Mouse (Mus musculus) cerebellum, adult 2 months (tissue): ENCODE measurements at regions not wholly inside any gene's neighbourhood (a gene's known extent, or its start where the extent isn't known, plus 50 kb on each side); places are given as distances from the start of the nearest gene placed in this dataset.

ENCODE experiments used
- CTCF ChIP-seq: fragments of 200-500 bp; IDR thresholded peaks from 2 replicates; pipeline ENCODE4 v1.5.1; 2011; ENCODE audit warnings: low read depth, mild to moderate bottlenecking, control low read depth, low read length, moderate library complexity, borderline replicate concordance; ENCODE audit not compliant: insufficient read depth
- POLR2A ChIP-seq: fragments of 200-500 bp; IDR thresholded peaks from 2 replicates; pipeline ENCODE4 v1.6.1; 2011; ENCODE audit warnings: low read length, control low read depth, borderline replicate concordance; ENCODE audit not compliant: insufficient read depth

DNA sequence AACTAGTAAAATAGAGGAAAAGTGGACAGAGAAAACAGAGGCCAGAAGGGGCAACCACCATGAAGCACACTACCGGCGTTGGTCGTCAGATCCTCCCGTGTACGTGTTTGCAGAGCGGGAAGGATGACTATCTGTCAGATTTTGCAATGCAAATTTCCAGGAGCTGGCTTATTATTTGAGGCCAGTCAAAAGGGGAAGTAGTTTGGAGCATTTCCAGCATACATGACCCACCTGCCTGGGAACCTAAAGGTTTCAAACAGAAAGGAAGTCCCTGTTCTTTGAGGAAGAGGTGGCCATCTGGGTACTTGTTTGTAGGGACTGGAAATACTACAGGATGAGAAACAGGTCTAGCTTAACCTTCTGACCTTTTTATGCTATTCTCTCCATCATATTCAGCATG, 87.0 kb upstream of the Cpeb2 start:
- TF ChIP-seq CTCF (no peak), POLR2A (no peak)
